Mouse (Mus musculus) midbrain, embryonic 11.5 days (tissue): ENCODE data around the gene Sim2. TPM values are rescaled to one million over a fixed set of nuclear protein-coding genes. Genes with fewer than 3 reads are reported as not detected.
A peak's percentile ranks its signal among the peaks of the same experiment; 100 is the strongest.

ENCODE experiments used
- ATAC-seq: fragments of 200-750 bp; cut with Nextera tagmentation; 2 replicates; pipeline ENCODE4 v1.8.0; 2017; ENCODE audit warnings: moderate TSS enrichment, moderate library complexity; ENCODE audit not compliant: low FRiP score
- DNase-seq: peaks from one replicate; pipeline ENCODE4 v3.0.0; 2015; ENCODE audit warnings: low spot score; ENCODE audit errors: missing footprints
- H3K27ac ChIP-seq: fragments of 300-500 bp; sonication (generic); 2 replicates; pipeline ENCODE4 v1.5.1; 2014; ENCODE audit warnings: low read depth, low read length
- H3K27me3 ChIP-seq: fragments of 300-500 bp; sonication (generic); 2 replicates; pipeline ENCODE4 v1.6.1; 2014; ENCODE audit warnings: mild to moderate bottlenecking, low read length, moderate library complexity, mixed read lengths; ENCODE audit not compliant: control insufficient read depth, insufficient read depth
- H3K36me3 ChIP-seq: fragments of 300-500 bp; sonication (generic); 2 replicates; pipeline ENCODE4 v1.6.1; 2014; ENCODE audit warnings: mild to moderate bottlenecking, low read length, moderate library complexity, mixed read lengths; ENCODE audit not compliant: control insufficient read depth, insufficient read depth
- H3K4me1 ChIP-seq: fragments of 300-500 bp; sonication (generic); 2 replicates; pipeline ENCODE4 v1.6.1; 2014; ENCODE audit warnings: low read length; ENCODE audit not compliant: control insufficient read depth, insufficient read depth
- H3K4me2 ChIP-seq: fragments of 300-500 bp; sonication (generic); 2 replicates; pipeline ENCODE4 v1.6.1; 2014; ENCODE audit warnings: mild to moderate bottlenecking, moderate library complexity
- H3K4me3 ChIP-seq: fragments of 300-500 bp; sonication (generic); 2 replicates; pipeline ENCODE4 v1.5.1; 2014; ENCODE audit warnings: low read depth, low read length
- H3K9ac ChIP-seq: fragments of 300-500 bp; sonication (generic); 2 replicates; pipeline ENCODE4 v1.6.1; 2014; ENCODE audit warnings: low read length
- H3K9me3 ChIP-seq: fragments of 300-500 bp; sonication (generic); 2 replicates; pipeline ENCODE4 v1.6.1; 2016; ENCODE audit warnings: low read length; ENCODE audit not compliant: control insufficient read depth
- WGBS: fragments of 180-500 bp; shearing (Covaris S2); extraction: QIAGEN DNeasy Blood & Tissue Kit; methylation state at CpG from one replicate; pipeline ENCODE4 v1.1.7; 2014; 5-methylcytosine and 5-hydroxymethylcytosine counted together
- polyA plus RNA-seq: library from polyadenylated mRNA; unstranded; fragments of >200 nt; fragmentation: Nextera tagmentation; extraction: Ambion mirVana; gene quantifications from 2 replicates; pipeline ENCODE4 v1.2.1, GENCODE M21; 2014

The Sim2 gene
- polyA plus RNA-seq, 1 experiment from 2014 or later: 1.8 TPM

DNA sequence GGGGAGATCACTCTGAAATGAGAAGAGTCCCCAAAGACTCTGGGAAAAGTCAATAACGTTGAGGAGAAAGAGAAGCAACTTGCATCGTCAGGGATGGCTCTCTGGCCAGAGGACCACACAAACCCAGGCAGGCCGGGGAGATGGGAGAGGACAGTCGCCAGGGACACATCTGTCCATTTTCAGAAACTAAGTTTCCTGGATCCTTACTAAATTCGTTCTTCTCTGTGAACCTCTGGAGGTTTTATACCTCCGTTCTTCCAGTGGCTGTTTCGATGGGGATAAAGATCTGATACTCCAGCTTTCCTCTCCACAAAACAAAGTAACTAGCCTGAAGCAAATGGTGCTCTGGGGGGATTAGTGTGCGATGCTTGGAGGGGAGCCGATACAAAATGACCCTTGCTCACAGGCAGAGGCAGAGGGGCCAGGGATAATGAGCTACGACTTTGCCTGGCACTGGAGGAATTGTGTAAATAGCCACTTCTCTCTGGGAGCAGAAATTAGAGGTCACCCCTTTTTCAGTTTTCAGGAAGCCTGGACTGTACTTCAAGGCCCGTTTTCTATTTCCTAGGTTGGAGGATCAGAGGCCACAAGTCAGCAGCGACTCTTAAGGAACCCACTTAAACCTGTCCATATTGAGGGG, 7.9 kb downstream of the Sim2 start:
- H3K9me3 ChIP-seq: no peaks in the 10 kb centered on the region
- H3K36me3 ChIP-seq: no peaks in the 10 kb centered on the region
- H3K4me2 ChIP-seq: no peak overlapping the region
- H3K9ac ChIP-seq: no peak overlapping the region
- DNase-seq (peak; percentile 95), ATAC-seq (no peak)
- H3K27me3 ChIP-seq: peaks cover 94% of the 10 kb centered on the region
- no peak overlapping the region for H3K4me3 ChIP-seq
- peaks cover 3% of the 10 kb centered on the region for H3K4me1 ChIP-seq
- H3K27ac ChIP-seq: no peak overlapping the region
- under 1% methylated on average over 12 of the region's 12 CpGs for WGBS

DNA sequence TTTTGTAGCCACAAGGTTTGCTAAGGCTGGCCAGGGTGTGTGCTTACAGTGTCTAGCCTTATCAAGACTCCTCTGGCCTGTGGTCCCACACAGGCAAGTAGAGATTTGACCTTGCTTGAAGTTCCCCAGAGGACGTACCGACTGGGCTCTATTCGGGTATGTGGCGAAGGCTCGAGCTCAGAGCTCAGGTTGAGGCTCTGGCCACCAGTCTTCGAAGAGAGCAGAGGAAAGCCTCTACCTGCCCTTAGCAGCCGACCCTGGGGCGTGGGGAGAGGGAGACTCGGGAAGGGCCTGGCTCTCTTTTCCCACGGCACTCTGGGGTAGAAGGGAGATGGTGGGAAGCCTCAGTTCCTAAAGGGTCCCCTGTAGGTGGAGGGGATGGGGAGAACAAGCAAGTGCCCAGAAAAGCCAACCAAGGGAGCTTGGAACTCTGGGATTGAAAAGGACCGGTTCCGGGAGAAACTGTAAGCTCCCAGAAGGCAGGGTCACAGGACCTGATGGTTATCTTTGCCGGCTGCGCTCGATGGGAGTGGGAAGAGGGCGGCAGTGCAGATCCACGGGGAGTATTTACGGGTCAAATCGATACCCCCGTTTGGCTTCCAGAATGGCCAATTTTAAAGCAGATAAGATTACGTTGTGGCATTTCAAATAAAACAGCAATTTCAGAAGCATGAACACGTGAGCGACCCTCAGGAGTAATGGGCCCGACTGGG, 8.6 kb downstream of the Sim2 start:
- no peak for DNase-seq
- H3K4me3 ChIP-seq: no peak overlapping the region
- under 1% methylated on average over 24 of the region's 24 CpGs for WGBS

DNA sequence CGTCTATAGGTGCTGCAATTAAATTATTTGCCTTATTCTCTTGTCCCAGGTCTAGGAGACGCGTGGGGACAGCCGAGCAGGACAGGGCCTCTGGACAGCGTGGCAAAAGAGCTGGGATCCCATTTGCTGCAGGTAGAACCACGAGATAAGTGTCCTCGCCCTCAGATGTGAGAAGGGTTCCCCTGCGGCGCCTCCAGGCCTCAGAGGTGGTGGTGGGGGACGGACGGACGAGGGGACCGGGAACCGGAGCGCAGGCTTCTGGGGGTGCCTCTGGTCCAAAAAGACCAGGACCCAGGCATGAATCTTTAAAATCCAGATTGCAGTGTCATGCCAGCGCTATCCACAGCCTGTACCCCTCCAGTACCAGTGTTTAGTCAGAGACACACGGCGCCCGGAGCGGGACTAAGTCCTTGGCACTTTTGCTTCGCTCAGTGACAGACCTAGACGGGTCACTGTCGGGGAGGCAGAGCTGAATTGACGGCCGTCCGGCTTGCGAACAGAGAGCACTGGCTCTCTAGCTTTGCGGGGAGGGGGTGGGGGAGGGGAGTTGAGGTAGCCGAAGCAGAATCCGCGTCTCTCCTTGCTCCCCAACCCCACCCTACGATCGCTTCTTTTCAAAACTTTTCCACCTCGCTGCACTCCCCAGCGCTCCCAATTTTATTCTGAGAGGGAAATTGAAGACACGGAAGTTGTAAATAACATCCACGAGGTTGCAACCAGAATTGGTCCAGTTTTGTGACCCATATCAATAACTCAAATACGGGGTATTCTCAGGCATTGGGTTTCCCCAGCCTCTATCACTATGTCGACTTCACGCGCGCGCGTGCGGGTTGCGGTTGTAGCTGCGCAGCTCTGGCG, 9.7 kb downstream of the Sim2 start:
- ATAC-seq (no peak), DNase-seq (peak; percentile 97)
- under 1% methylated on average over 48 of the region's 48 CpGs for WGBS
- Histone ChIP-seq H3K9me3 (no peaks in the 10 kb centered on the region), H3K4me1 (peaks cover 3% of the 10 kb centered on the region), H3K36me3 (no peaks in the 10 kb centered on the region), H3K27me3 (peaks cover 88% of the 10 kb centered on the region), H3K4me2 (peak overlapping the region; percentile 17; the same call in 1 of the 2 replicates), H3K4me3 (no peak overlapping the region; the same call in 1 of the 2 replicates), H3K9ac (no peak overlapping the region), H3K27ac (no peak overlapping the region)

More for the DNA sequence above, 8.6 kb downstream of the Sim2 start:
- Histone ChIP-seq H3K27ac (no peak overlapping the region), H3K9ac (no peak overlapping the region), H3K4me2 (no peak overlapping the region; the same call in 1 of the 2 replicates), H3K36me3 (no peaks in the 10 kb centered on the region), H3K27me3 (peaks cover 94% of the 10 kb centered on the region), H3K4me1 (peaks cover 3% of the 10 kb centered on the region), H3K9me3 (no peaks in the 10 kb centered on the region)
- ATAC-seq: no peak

DNA sequence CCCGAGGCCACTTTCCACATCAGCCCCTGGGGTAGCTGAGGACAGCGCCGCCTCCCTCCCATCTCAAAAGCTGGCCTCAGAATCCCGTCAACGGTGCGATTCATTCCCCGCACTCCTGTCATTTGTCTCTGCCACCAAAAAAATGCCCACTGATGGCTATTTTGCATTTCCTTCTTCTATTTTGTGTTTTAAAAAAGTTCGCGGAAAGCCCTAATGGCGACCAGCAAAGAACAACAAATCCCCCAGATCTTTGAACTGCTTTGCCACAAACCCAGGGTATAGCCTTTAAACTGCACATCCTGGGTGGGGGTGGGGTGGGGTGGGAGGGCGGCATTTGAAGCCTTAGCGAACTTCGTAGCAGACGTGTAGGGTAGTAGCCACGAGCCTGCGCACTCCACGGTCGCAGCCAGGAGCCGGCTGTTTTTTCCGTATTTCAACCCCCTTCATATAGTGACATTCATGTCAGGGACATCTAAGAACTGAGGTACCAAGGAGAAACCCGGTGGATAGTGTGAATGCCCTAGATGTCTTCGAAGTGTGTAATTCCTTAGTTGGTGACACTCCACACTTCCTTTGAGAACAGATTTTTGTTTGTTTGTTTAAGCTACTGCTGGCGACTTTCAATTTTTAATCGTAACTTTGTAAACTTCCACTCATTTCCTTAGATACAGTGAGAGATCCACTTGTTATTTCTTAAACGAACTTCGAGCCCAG, 10.5 kb downstream of the Sim2 start:
- 1% methylated on average over 26 of the region's 26 CpGs for WGBS

DNA sequence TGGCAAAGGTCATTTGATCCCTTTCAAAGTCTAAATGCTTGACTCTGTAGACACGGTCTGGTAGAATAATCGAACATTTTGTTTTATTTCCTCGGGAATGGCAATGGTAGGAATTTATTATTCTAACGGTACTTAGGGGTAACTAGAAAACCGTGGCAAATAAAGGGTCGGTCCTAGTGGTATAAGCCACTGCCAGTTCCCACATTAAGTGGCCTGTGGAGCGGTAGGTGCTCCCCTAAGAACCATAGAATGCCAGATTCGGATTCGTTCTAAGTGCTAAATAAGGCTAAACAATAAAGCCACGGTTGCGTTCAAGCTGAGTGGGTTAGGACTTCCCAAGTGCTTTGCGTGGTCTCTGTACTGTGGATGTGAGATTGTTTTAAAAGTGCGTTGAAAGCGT, 11.7 kb downstream of the Sim2 start:
- Histone ChIP-seq H3K27ac (no peak overlapping the region), H3K4me3 (no peak overlapping the region), H3K4me1 (peaks cover 3% of the 10 kb centered on the region), H3K9ac (no peak overlapping the region), H3K27me3 (peaks cover 72% of the 10 kb centered on the region), H3K36me3 (no peaks in the 10 kb centered on the region), H3K9me3 (no peaks in the 10 kb centered on the region), H3K4me2 (no peak overlapping the region)
- ATAC-seq (no peak), DNase-seq (peak; percentile 97)
- WGBS: 1% methylated on average over 14 of the region's 14 CpGs

More for the DNA sequence above, 10.5 kb downstream of the Sim2 start:
- DNase-seq (peak; percentile 97), ATAC-seq (no peak)
- H3K9me3 ChIP-seq: no peaks in the 10 kb centered on the region
- H3K9ac ChIP-seq: no peak overlapping the region
- peak overlapping the region; percentile 17; the same call in 1 of the 2 replicates for H3K4me2 ChIP-seq
- H3K4me3 ChIP-seq: no peak overlapping the region
- peaks cover 3% of the 10 kb centered on the region for H3K4me1 ChIP-seq
- H3K27ac ChIP-seq: no peak overlapping the region
- peaks cover 83% of the 10 kb centered on the region for H3K27me3 ChIP-seq
- no peaks in the 10 kb centered on the region for H3K36me3 ChIP-seq

DNA sequence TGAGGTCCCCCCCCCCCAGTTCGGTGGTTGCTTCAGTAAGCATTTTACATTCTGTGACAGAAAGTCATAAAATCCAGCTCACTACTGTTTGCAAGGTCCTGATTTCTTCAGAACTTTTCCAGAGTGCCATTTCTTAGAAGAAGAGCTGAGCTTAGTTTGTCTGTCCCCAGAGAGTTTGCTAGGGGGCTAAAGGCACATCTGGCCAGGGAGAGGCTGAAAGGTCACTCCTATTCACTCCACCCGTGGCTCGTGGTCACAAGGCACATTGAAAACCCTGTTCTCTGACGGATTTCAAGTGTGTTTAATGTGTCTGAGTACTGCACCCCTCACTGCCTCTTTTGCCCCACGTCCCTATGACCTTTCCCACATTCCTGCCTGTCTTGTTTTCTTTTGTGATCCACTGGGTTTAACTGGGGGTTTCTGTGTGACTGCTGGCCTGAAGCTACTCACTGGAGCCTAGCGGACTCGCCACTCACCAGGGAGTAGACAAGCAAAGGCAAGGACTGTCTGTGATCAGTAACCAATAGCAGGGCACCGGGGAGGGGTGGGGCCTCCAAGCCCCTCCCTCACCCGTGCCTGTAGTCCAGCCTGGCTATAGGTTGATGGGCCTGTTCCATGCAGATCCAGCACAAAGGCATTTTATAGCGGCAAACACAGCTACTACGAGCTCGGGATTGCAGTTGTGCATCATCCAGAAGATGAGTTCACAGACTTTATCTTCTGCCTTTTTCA, 13.2 kb downstream of the Sim2 start:
- H3K4me1 ChIP-seq: peaks cover 3% of the 10 kb centered on the region
- no peaks in the 10 kb centered on the region for H3K9me3 ChIP-seq
- peak; percentile 91 for DNase-seq
- ATAC-seq: peak; percentile 76
- 5% methylated on average over 12 of the region's 12 CpGs for WGBS
- no peak overlapping the region for H3K4me2 ChIP-seq
- no peak overlapping the region for H3K27ac ChIP-seq
- H3K27me3 ChIP-seq: peaks cover 58% of the 10 kb centered on the region
- no peak overlapping the region for H3K9ac ChIP-seq
- no peak overlapping the region for H3K4me3 ChIP-seq
- H3K36me3 ChIP-seq: no peaks in the 10 kb centered on the region

DNA sequence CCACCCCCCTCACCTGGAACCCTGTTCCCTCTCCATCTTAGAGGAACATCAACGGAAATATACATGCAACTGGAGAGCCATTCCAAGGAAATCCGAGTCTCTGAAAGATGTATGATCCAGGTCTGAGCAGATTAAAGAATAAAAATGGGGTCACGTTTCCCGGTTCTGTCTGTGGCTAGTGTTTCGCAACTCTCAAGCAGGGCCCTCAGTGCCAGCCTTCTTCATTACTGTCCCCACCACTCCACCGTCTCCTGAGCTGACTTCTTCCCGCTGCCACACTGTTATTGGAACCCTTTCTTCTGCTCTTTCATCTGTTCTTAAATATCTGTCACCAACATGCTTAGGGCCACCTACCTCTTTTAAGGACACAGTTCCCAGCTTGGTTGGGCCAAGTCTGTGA, 28.4 kb downstream of the Sim2 start:
- no peaks in the 10 kb centered on the region for H3K36me3 ChIP-seq
- H3K27me3 ChIP-seq: peaks cover 5% of the 10 kb centered on the region; the same call in 1 of the 2 replicates
- no peaks in the 10 kb centered on the region for H3K9me3 ChIP-seq
- no peak overlapping the region for H3K9ac ChIP-seq
- 89% methylated on average over 7 of the region's 7 CpGs for WGBS
- no peak overlapping the region for H3K4me2 ChIP-seq
- ATAC-seq (no peak), DNase-seq (no peak)
- no peaks in the 10 kb centered on the region for H3K4me1 ChIP-seq
- H3K27ac ChIP-seq: no peak overlapping the region
- no peak overlapping the region for H3K4me3 ChIP-seq

DNA sequence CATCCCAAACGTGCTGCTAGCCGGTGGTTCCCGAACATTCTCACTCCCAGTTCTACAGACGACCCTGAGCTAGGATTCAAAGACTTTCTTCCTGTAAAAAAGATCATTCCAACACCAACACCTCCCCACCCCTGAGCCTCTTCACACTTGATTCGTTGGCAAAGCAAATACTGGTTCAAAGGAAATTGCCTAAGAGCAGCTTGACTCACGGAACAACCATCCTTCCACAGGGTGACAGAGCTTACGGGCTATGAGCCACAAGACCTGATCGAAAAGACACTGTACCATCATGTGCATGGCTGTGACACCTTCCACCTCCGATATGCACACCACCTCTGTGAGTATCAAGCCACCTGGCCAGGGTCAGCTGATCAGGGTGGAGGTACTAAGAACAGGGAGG, 30.0 kb downstream of the Sim2 start:
- 82% methylated on average over 9 of the region's 9 CpGs for WGBS
- DNase-seq (no peak), ATAC-seq (no peak)
- Histone ChIP-seq H3K9me3 (no peaks in the 10 kb centered on the region), H3K4me2 (no peak overlapping the region), H3K4me1 (no peaks in the 10 kb centered on the region), H3K36me3 (no peaks in the 10 kb centered on the region), H3K9ac (no peak overlapping the region), H3K27ac (no peak overlapping the region), H3K4me3 (no peak overlapping the region), H3K27me3 (peaks cover 3% of the 10 kb centered on the region; the same call in 1 of the 2 replicates)
